Mouse (Mus musculus): ENCODE measurements around the gene Kctd5. TPM values are rescaled to one million over a fixed set of nuclear protein-coding genes. Genes with fewer than 3 reads are reported as not detected.

Kctd5 gene
- polyA plus RNA-seq, 1 experiment from 2014 or later = 94.2 TPM

DNA sequence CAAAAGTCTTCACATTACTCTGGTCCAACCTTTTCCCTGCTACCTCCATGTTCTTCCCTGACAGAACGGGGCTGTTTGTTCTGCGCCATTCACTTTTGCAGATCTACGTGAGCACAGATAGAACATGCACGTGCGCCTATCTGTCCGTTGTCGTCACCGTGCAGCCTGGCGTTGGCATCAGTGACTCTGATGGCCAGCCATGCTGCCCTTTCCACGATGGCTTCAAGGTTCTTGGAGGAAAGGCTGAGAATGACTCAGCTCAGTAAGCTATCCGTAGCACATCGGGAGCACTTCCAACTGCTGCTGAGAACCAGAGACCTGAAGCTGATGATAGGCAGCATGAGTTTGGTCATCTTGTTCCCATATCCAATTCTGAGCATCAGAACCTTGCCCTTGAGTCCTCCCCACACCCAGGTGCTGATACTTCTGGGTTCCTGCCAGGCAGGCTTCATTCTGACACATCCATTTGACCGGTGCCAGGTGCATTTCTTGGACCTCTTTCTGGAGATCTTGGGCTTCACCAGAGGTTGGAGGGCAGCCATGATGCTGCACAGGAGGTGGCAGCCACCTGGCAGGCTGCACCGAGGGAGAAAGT lies 69.1 kb downstream of the Kctd5 start:
- Histone ChIP-seq H3K4me2 (replicated peaks) (no peak overlapping the region), H3K9ac (no peak overlapping the region), H3K27me3 (0 out of 2 replicates have a peak, but pooled peaks cover 5% of the 10 kb centered on the region), H3K36me3 (no peaks in the 10 kb centered on the region), H3K4me3 (no peak overlapping the region), H3K9me3 (replicated peaks) (no peaks in the 10 kb centered on the region), H3K4me1 (no peaks in the 10 kb centered on the region), H3K27ac (no peak overlapping the region)
- WGBS = 91% methylated on average over 14 of the region's 14 CpGs
- no peak for ATAC-seq (ENCODE audit: low FRiP score)

- no peak for ATAC-seq (ENCODE audit: low FRiP score)
- H3K9ac ChIP-seq = no peak overlapping the region
- no peak overlapping the region for H3K4me2 ChIP-seq (replicated peaks)
- H3K27me3 ChIP-seq = 0 out of 2 replicates have a peak, but pooled peaks cover 3% of the 10 kb centered on the region
- H3K27ac ChIP-seq = no peak overlapping the region
- H3K9me3 ChIP-seq (replicated peaks) = no peaks in the 10 kb centered on the region
- 73% methylated on average over 5 of the region's 5 CpGs for WGBS
- H3K4me3 ChIP-seq = no peak overlapping the region
- no peaks in the 10 kb centered on the region for H3K36me3 ChIP-seq
- no peaks in the 10 kb centered on the region for H3K4me1 ChIP-seq
These were observed 72.9 kb downstream of the Kctd5 start for GRCm38 (mm10) chr17:24000404-24000803.

DNA sequence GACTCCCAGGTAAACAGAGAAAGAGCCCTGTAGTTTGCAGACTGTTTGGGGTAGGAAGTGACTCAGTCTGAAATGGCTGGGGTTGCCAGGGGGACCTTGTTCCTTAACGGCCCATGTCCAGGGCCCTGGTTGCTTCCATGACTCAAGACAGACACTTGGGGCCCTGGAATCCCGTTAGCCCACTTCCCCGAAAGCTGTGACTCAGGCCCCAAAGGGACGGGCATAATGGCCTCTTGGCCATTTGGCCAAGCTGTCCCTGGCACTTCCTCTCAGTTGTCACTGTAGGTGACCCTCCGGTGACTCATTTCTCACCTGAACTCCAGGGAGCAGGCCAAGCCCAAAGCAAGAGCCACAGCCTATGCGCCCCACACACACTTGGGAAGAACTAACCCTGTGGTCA lies 74.9 kb downstream of the Kctd5 start:
- Histone ChIP-seq H3K9me3 (replicated peaks) (no peaks in the 10 kb centered on the region), H3K4me2 (replicated peaks) (no peak overlapping the region), H3K27me3 (0 out of 2 replicates have a peak, but pooled peaks cover 4% of the 10 kb centered on the region), H3K36me3 (no peaks in the 10 kb centered on the region), H3K4me3 (no peak overlapping the region), H3K4me1 (no peaks in the 10 kb centered on the region), H3K27ac (no peak overlapping the region), H3K9ac (no peak overlapping the region)
- ATAC-seq (ENCODE audit: low FRiP score) = no peak
- WGBS = 75% methylated on average over 6 of the region's 6 CpGs

GRCm38 (mm10) chr17:23997901-23998300 lies 75.4 kb downstream of the Kctd5 start, which contains the start of gene Prss22:
Gene Prss22, minus strand, starts transcription at chr17:23998100.
- no peak for ATAC-seq (ENCODE audit: low FRiP score)
- Histone ChIP-seq H3K9ac (no peak within 1 kb of the TSS), H3K9me3 (replicated peaks) (no peaks in the 10 kb centered on the region), H3K4me3 (no peak within 1 kb of the TSS), H3K27me3 (0 out of 2 replicates have a peak, but pooled peaks cover 4% of the 10 kb centered on the region), H3K36me3 (no peaks in the 10 kb centered on the region), H3K4me2 (replicated peaks) (no peak within 1 kb of the TSS), H3K27ac (no peak within 1 kb of the TSS), H3K4me1 (0 out of 2 replicates have a peak, but pooled peaks cover 4% of the 10 kb centered on the region)
- 64% methylated on average over 2 of the region's 2 CpGs for WGBS

Small RNAs within 50 kb of the gene (microRNA-seq; reads per million reads assigned to microRNA genes)
- gene Gm27700 = not detected

Other genes with a start within 250 kb of the Kctd5 start
- 1,047 and 1,117 TPM in 2 replicates for gene Elob, start 244.3 kb downstream of the Kctd5 start, polyA plus RNA-seq (2016; fragmentation: Nextera tagmentation; extraction: Ambion mirVana)
- 0.26 TPM in 1 of 2 replicates, not detected in the other for gene Prss33, start 237.4 kb downstream of the Kctd5 start, polyA plus RNA-seq (2016; fragmentation: Nextera tagmentation; extraction: Ambion mirVana)
- not detected in 2 replicates for gene Prss32, start 229.6 kb downstream of the Kctd5 start, polyA plus RNA-seq (2016; fragmentation: Nextera tagmentation; extraction: Ambion mirVana)
- gene Prss41, start 229.3 kb downstream of the Kctd5 start, polyA plus RNA-seq (2016; fragmentation: Nextera tagmentation; extraction: Ambion mirVana) = 0.72 and 1.3 TPM in 2 replicates
- not detected in 2 replicates for gene Prss21, start 205.4 kb downstream of the Kctd5 start, polyA plus RNA-seq (2016; fragmentation: Nextera tagmentation; extraction: Ambion mirVana)
- not detected in 2 replicates for gene Dcpp1, start 192.6 kb downstream of the Kctd5 start, polyA plus RNA-seq (2016; fragmentation: Nextera tagmentation; extraction: Ambion mirVana)
- not detected in 2 replicates for gene Dcpp2, start 192.6 kb downstream of the Kctd5 start, polyA plus RNA-seq (2016; fragmentation: Nextera tagmentation; extraction: Ambion mirVana)
- not detected in 2 replicates for gene Dcpp3, start 156.0 kb downstream of the Kctd5 start, polyA plus RNA-seq (2016; fragmentation: Nextera tagmentation; extraction: Ambion mirVana)
- gene Sbp, start 131.8 kb downstream of the Kctd5 start, polyA plus RNA-seq (2016; fragmentation: Nextera tagmentation; extraction: Ambion mirVana) = not detected in 2 replicates
- gene Sbpl, start 118.2 kb downstream of the Kctd5 start, polyA plus RNA-seq (2016; fragmentation: Nextera tagmentation; extraction: Ambion mirVana) = not detected in 2 replicates
- not detected in 2 replicates for gene Prss30, start 92.9 kb downstream of the Kctd5 start, polyA plus RNA-seq (2016; fragmentation: Nextera tagmentation; extraction: Ambion mirVana)
- 0.48 TPM in 1 of 2 replicates, not detected in the other for gene Prss22, start 75.4 kb downstream of the Kctd5 start, polyA plus RNA-seq (2016; fragmentation: Nextera tagmentation; extraction: Ambion mirVana)
- gene Prss27, start 35.3 kb downstream of the Kctd5 start, polyA plus RNA-seq (2016; fragmentation: Nextera tagmentation; extraction: Ambion mirVana) = 0.31 and 0.34 TPM in 2 replicates
- gene Pdpk1, start 77.4 kb upstream of the Kctd5 start, polyA plus RNA-seq (2016; fragmentation: Nextera tagmentation; extraction: Ambion mirVana) = 55.2 and 56.7 TPM in 2 replicates
- gene Amdhd2, start 90.3 kb upstream of the Kctd5 start, polyA plus RNA-seq (2016; fragmentation: Nextera tagmentation; extraction: Ambion mirVana) = 35.6 and 41.2 TPM in 2 replicates
- gene Atp6v0c, start 96.2 kb upstream of the Kctd5 start, polyA plus RNA-seq (2016; fragmentation: Nextera tagmentation; extraction: Ambion mirVana) = 558 and 595 TPM in 2 replicates
- 13.5 and 17.0 TPM in 2 replicates for gene Tbc1d24, start 132.1 kb upstream of the Kctd5 start, polyA plus RNA-seq (2016; fragmentation: Nextera tagmentation; extraction: Ambion mirVana)
- 10.9 and 12.1 TPM in 2 replicates for gene Ntn3, start 136.0 kb upstream of the Kctd5 start, polyA plus RNA-seq (2016; fragmentation: Nextera tagmentation; extraction: Ambion mirVana)
- 14.8 and 15.6 TPM in 2 replicates for gene Tedc2, start 147.4 kb upstream of the Kctd5 start, polyA plus RNA-seq (2016; fragmentation: Nextera tagmentation; extraction: Ambion mirVana)
- 49.2 and 53.3 TPM in 2 replicates for gene Ccnf, start 178.0 kb upstream of the Kctd5 start, polyA plus RNA-seq (2016; fragmentation: Nextera tagmentation; extraction: Ambion mirVana)